Mouse (Mus musculus) intestine, postnatal 0 days (tissue): ENCODE data around the gene Olah. TPM values are rescaled to one million over a fixed set of nuclear protein-coding genes. Genes with fewer than 3 reads are reported as not detected.
"Not testable (repeated sequence)": the region's sequence is repeated elsewhere in the genome, so short reads cannot be mapped to it uniquely, and the experiment has no call there.

Experiments used
- ATAC-seq: fragments of 200-750 bp; cut with Nextera tagmentation; 2 replicates; pipeline ENCODE4 v1.8.0; 2017; ENCODE audit warnings: mild to moderate bottlenecking, moderate TSS enrichment, moderate library complexity
- H3K27ac ChIP-seq: fragments of 300-500 bp; sonication (generic); 2 replicates; pipeline ENCODE4 v1.5.1; 2014; ENCODE audit warnings: mild to moderate bottlenecking, low read depth, low read length, moderate library complexity
- H3K27me3 ChIP-seq: fragments of 300-500 bp; sonication (generic); replicated peaks from 2 replicates; pipeline ENCODE4 v1.6.1; 2014; ENCODE audit warnings: low read length, mixed read lengths; ENCODE audit not compliant: control insufficient read depth, insufficient read depth
- H3K36me3 ChIP-seq: fragments of 300-500 bp; sonication (generic); 2 replicates; pipeline ENCODE4 v1.6.1; 2014; ENCODE audit warnings: mild to moderate bottlenecking, moderate library complexity; ENCODE audit not compliant: control insufficient read depth, insufficient read depth
- H3K4me1 ChIP-seq: fragments of 300-500 bp; sonication (generic); replicated peaks from 2 replicates; pipeline ENCODE4 v1.6.1; 2014; ENCODE audit warnings: antibody characterized with exemption, low read length, mixed read lengths; ENCODE audit not compliant: control insufficient read depth, insufficient read depth
- H3K4me2 ChIP-seq: fragments of 300-500 bp; sonication (generic); replicated peaks from 2 replicates; pipeline ENCODE4 v1.6.1; 2014; ENCODE audit warnings: low read depth, mild to moderate bottlenecking, moderate library complexity
- H3K4me3 ChIP-seq: fragments of 300-500 bp; sonication (generic); 2 replicates; pipeline ENCODE4 v1.5.1; 2014; ENCODE audit warnings: low read depth, low read length
- H3K9ac ChIP-seq: fragments of 300-500 bp; sonication (generic); 2 replicates; pipeline ENCODE4 v1.6.1; 2014; ENCODE audit warnings: mild to moderate bottlenecking, low read depth, low read length
- H3K9me3 ChIP-seq: fragments of 300-500 bp; sonication (generic); 2 replicates; pipeline ENCODE4 v1.6.1; 2016; ENCODE audit warnings: mixed run types; ENCODE audit not compliant: control insufficient read depth
- CTCF ChIP-seq: sonication (generic); IDR thresholded peaks from 2 replicates; pipeline ENCODE4 v1.5.1; 2016; ENCODE audit warnings: low read depth, mild to moderate bottlenecking, control low read depth, antibody characterized with exemption, moderate library complexity
- WGBS: fragments of 180-500 bp; shearing (Covaris S2); extraction: QIAGEN DNeasy Blood & Tissue Kit; methylation state at CpG from one replicate; pipeline ENCODE4 v1.1.7; 2014; 5-methylcytosine and 5-hydroxymethylcytosine counted together
- polyA plus RNA-seq: library from polyadenylated mRNA; unstranded; fragments of >200 nt; fragmentation: Nextera tagmentation; extraction: Ambion mirVana; gene quantifications from 2 replicates; pipeline ENCODE4 v1.2.1, GENCODE M21; 2015

The Olah gene
- 2.9 and 3.1 TPM in 2 replicates for polyA plus RNA-seq

- not testable (repeated sequence) for H3K4me1 ChIP-seq, H3K27me3 ChIP-seq, H3K9ac ChIP-seq, H3K4me3 ChIP-seq, H3K36me3 ChIP-seq, H3K4me2 ChIP-seq, H3K9me3 ChIP-seq, ATAC-seq, H3K27ac ChIP-seq
- WGBS: 56% methylated on average over 10 of the region's 10 CpGs
Observed at GRCm38 (mm10) chr2:3397110-3397509, at the start of gene Olah. TSS of gene Olah (minus strand) at chr2:3397210.

DNA sequence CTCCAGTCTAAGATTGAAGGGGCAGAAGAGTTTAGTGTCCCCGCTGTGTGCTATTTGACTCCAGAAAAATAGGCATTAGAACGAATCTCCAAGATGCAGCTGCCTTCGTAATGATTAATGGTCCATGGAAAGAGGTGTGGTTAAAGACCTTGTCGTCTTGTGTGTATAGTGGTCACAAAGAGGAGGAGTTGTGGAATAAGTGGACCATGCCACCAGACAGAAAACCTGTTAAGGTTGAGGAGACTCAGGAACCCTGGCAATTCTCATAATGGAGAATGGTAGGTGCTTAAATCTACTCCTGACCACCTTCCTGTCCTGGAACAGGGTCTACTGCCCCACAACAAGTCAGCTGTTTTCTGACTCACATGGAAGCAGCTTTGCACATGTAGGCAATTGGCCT lies 49.0 kb upstream of the Olah start:
- Histone ChIP-seq H3K4me2 (no peak overlapping the region), H3K4me1 (no peaks in the 10 kb centered on the region), H3K9ac (no peak overlapping the region), H3K27ac (no peak overlapping the region), H3K36me3 (peaks cover 26% of the 10 kb centered on the region), H3K4me3 (no peak overlapping the region), H3K9me3 (no peaks in the 10 kb centered on the region), H3K27me3 (no peaks in the 10 kb centered on the region)
- WGBS: 89% methylated on average over 4 of the region's 4 CpGs
- no peak for TF ChIP-seq CTCF
- no peak for ATAC-seq

DNA sequence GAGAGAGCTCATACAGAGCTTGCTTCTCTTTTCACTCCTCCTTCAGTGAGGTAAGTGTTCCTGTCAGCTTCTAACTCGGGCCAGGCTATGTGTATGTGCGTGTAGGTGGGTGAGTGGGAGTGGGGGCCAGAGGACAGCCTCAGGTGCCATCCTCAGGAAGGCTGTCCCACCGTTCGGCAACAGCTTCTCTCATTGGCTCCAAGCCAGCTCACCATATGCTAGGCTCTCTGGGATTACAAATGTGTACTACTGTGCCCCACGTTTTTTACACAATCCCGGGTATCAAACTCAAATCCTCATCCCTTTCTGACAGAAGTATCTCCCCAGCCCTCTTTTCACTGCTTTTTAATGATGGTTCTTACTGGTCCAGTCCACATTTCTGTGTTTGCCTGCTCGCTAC lies 47.2 kb upstream of the Olah start:
- H3K4me1 ChIP-seq: no peaks in the 10 kb centered on the region

GRCm38 (mm10) chr2:3437956-3438355 lies 40.9 kb upstream of the Olah start:
- no peak for ATAC-seq
- H3K27ac ChIP-seq: no peak overlapping the region
- WGBS: 77% methylated on average over 7 of the region's 7 CpGs
- H3K4me2 ChIP-seq: no peak overlapping the region
- peaks cover 31% of the 10 kb centered on the region for H3K36me3 ChIP-seq
- no peaks in the 10 kb centered on the region for H3K9me3 ChIP-seq
- H3K4me1 ChIP-seq: no peaks in the 10 kb centered on the region
- no peak for TF ChIP-seq CTCF
- H3K9ac ChIP-seq: no peak overlapping the region
- H3K27me3 ChIP-seq: no peaks in the 10 kb centered on the region
- H3K4me3 ChIP-seq: no peak overlapping the region

More for the DNA sequence above, 47.2 kb upstream of the Olah start:
- H3K36me3 ChIP-seq: peaks cover 31% of the 10 kb centered on the region
- H3K4me2 ChIP-seq: no peak overlapping the region
- ATAC-seq: no peak
- H3K4me3 ChIP-seq: no peak overlapping the region
- H3K27ac ChIP-seq: no peak overlapping the region
- H3K9ac ChIP-seq: no peak overlapping the region
- TF ChIP-seq CTCF: no peak
- WGBS: 67% methylated on average over 7 of the region's 7 CpGs
- H3K9me3 ChIP-seq: no peaks in the 10 kb centered on the region
- H3K27me3 ChIP-seq: no peaks in the 10 kb centered on the region

DNA sequence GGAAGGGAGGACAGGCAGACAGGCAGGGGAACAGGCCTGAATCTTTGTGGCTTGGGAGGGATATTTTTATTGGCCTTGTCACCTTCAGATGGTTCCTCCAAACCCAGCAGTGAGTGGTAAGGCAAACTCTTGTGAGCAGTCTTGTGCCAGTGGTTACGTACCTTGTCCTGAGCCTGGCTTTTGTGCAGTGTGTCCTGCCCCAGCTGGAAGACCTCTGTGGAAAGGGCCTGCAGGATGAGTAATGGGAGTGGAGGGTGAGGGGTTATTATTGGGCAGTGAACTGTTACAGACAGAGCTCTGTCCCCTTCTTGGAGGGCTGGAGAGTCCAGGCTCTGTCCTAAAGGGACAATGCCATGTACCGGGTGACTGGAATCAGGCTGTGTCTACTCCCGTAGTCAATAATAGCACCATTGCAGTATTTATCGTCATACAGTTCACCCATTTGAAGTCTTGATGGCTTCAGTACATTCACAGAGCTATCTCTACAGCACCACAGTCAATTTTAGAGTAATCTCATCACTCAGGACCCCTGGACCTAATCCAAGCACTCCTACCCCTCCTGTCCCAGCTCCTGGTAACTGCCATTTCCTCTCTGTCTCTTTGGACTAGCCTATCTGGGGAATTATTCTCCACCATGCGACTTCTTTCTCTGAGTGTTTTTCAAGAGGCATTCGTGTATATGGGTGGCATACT lies 38.5 kb upstream of the Olah start:
- H3K9me3 ChIP-seq: no peaks in the 10 kb centered on the region
- no peak for ATAC-seq
- H3K9ac ChIP-seq: no peak overlapping the region
- no peaks in the 10 kb centered on the region for H3K27me3 ChIP-seq
- 82% methylated on average over 6 of the region's 6 CpGs for WGBS
- TF ChIP-seq CTCF: no peak
- H3K4me3 ChIP-seq: no peak overlapping the region
- H3K4me1 ChIP-seq: no peaks in the 10 kb centered on the region
- H3K36me3 ChIP-seq: peaks cover 7% of the 10 kb centered on the region
- no peak overlapping the region for H3K27ac ChIP-seq
- H3K4me2 ChIP-seq: no peak overlapping the region

GRCm38 (mm10) chr2:3430956-3431355 lies 33.9 kb upstream of the Olah start:
- Histone ChIP-seq H3K9ac (no peak overlapping the region), H3K9me3 (no peaks in the 10 kb centered on the region), H3K4me1 (no peaks in the 10 kb centered on the region), H3K27ac (no peak overlapping the region), H3K4me2 (no peak overlapping the region), H3K36me3 (no peaks in the 10 kb centered on the region), H3K27me3 (no peaks in the 10 kb centered on the region), H3K4me3 (no peak overlapping the region)
- no peak for TF ChIP-seq CTCF
- WGBS: 80% methylated on average over 9 of the region's 9 CpGs
- no peak for ATAC-seq

DNA sequence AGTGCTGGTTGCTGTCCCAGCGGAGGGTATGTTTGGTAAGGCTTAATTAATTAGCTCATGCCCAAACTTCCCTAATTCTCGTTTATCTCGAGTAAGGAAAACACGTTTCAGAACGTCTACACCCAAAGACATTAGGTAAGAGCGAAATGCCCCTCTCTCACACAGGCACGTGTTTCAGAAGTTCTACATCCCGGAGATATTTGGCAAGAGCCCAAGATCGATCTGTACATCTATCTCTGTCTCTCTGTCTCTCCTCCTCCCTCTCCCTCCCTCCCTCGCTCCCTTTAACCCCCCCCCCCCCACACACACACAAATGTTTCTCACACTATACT lies 27.5 kb upstream of the Olah start:
- H3K4me2 ChIP-seq: peak overlapping the region; percentile 97
- WGBS: 2% methylated on average over 10 of the region's 10 CpGs
- no peaks in the 10 kb centered on the region for H3K27me3 ChIP-seq
- H3K4me3 ChIP-seq: peak overlapping the region; percentile 78
- H3K36me3 ChIP-seq: no peaks in the 10 kb centered on the region
- peak overlapping the region; percentile 62 for H3K9ac ChIP-seq
- 0 out of 2 replicates have a peak, but pooled peaks cover 4% of the 10 kb centered on the region for H3K4me1 ChIP-seq
- no peak for TF ChIP-seq CTCF
- no peak for ATAC-seq
- H3K27ac ChIP-seq: no peak overlapping the region
- no peaks in the 10 kb centered on the region for H3K9me3 ChIP-seq
